Mouse (Mus musculus): ENCODE data around the gene Cisd3.
A peak's percentile ranks its signal among the peaks of the same experiment; 100 is the strongest.
"Not testable (repeated sequence)": the region's sequence is repeated elsewhere in the genome, so short reads cannot be mapped to it uniquely, and the experiment has no call there.

Cisd3 gene

GRCm38 (mm10) chr11:97711200-97711900, 25.7 kb downstream of the Cisd3 start:
- no peak for DNase-seq (ENCODE audit: low read depth, low spot score)

GRCm38 (mm10) chr11:97712286-97712685, 26.7 kb downstream of the Cisd3 start:
- no peak for DNase-seq (ENCODE audit: low read depth, low spot score)

- peak; percentile 56 for DNase-seq (ENCODE audit: low read depth, low spot score)
Measured at GRCm38 (mm10) chr11:97713896-97714295, 28.3 kb downstream of the Cisd3 start.

GRCm38 (mm10) chr11:97714356-97714755, 28.7 kb downstream of the Cisd3 start:
- DNase-seq (ENCODE audit: low read depth, low spot score), result no peak

GRCm38 (mm10) chr11:97714784-97715760, 29.4 kb downstream of the Cisd3 start:
- DNase-seq (ENCODE audit: low read depth, low spot score), result no peak

- DNase-seq (ENCODE audit: low read depth, low spot score), result no peak
Measured at GRCm38 (mm10) chr11:97716021-97716420, 30.4 kb downstream of the Cisd3 start.

GRCm38 (mm10) chr11:97717369-97718280, 32.0 kb downstream of the Cisd3 start:
- no peak for DNase-seq (ENCODE audit: low read depth, low spot score)

GRCm38 (mm10) chr11:97718281-97718860, 32.7 kb downstream of the Cisd3 start:
- no peak for DNase-seq (ENCODE audit: low read depth, low spot score)

- no peak for DNase-seq (ENCODE audit: low read depth, low spot score)
Measured at GRCm38 (mm10) chr11:97719041-97719440, 33.4 kb downstream of the Cisd3 start.

- DNase-seq (ENCODE audit: low read depth, low spot score), result no peak
Measured at GRCm38 (mm10) chr11:97721338-97721737, 35.7 kb downstream of the Cisd3 start.

- DNase-seq (ENCODE audit: low read depth, low spot score), result no peak
Measured at GRCm38 (mm10) chr11:97723709-97724108, 38.1 kb downstream of the Cisd3 start.

GRCm38 (mm10) chr11:97728311-97728710, 42.7 kb downstream of the Cisd3 start:
- DNase-seq (ENCODE audit: low read depth, low spot score), result peak; percentile 59

- no peak for DNase-seq (ENCODE audit: low read depth, low spot score)
Measured at GRCm38 (mm10) chr11:97728730-97729129, 43.1 kb downstream of the Cisd3 start.

- no peak for DNase-seq (ENCODE audit: low read depth, low spot score)
Measured at GRCm38 (mm10) chr11:97733689-97734088, 48.1 kb downstream of the Cisd3 start.

GRCm38 (mm10) chr11:97734810-97735209, 49.2 kb downstream of the Cisd3 start:
- not testable (repeated sequence) for DNase-seq (ENCODE audit: low read depth, low spot score)

- no peak for DNase-seq (ENCODE audit: low read depth, low spot score)
Measured at GRCm38 (mm10) chr11:97736645-97737044, 51.0 kb downstream of the Cisd3 start.

GRCm38 (mm10) chr11:97737600-97737999, 52.0 kb downstream of the Cisd3 start:
- DNase-seq (ENCODE audit: low read depth, low spot score), result no peak
